Mouse (Mus musculus): Measurements from ENCODE around the gene Tmc8. TPM values are rescaled to one million over a fixed set of nuclear protein-coding genes. Genes with fewer than 3 reads are reported as not detected.

The Tmc8 gene
- under 1 TPM; 0.64 to 0.78 TPM for total RNA-seq (2021)
- long read RNA-seq, experiment 1, partial matches to known transcripts = 0 of 1 reads
- long read RNA-seq, experiment 1, other reads (novel, unspliced or antisense) = 0 of 1 reads
- long read RNA-seq, experiment 2 = 0 reads

GRCm38 (mm10) chr11:117781993-117782704 is at the start of gene Tmc8, which contains the start of gene Tmc6:
Gene Tmc8, plus strand, starts transcription at chr11:117782076.
Gene Tmc6, minus strand, starts transcription at chr11:117782198.
- DNase-seq (ENCODE audit: low spot score) = no peak

GRCm38 (mm10) chr11:117736037-117736689 is 45.7 kb upstream of the Tmc8 start:
- peak; percentile 54 for DNase-seq (ENCODE audit: low spot score)

- DNase-seq (ENCODE audit: low spot score) = no peak
These were observed 43.8 kb upstream of the Tmc8 start for GRCm38 (mm10) chr11:117738123-117738522.

- DNase-seq (ENCODE audit: low spot score) = peak; percentile 38
These were observed 40.7 kb upstream of the Tmc8 start for GRCm38 (mm10) chr11:117741128-117741527.

GRCm38 (mm10) chr11:117742243-117742642 is 39.6 kb upstream of the Tmc8 start:
- no peak for DNase-seq (ENCODE audit: low spot score)

DNA sequence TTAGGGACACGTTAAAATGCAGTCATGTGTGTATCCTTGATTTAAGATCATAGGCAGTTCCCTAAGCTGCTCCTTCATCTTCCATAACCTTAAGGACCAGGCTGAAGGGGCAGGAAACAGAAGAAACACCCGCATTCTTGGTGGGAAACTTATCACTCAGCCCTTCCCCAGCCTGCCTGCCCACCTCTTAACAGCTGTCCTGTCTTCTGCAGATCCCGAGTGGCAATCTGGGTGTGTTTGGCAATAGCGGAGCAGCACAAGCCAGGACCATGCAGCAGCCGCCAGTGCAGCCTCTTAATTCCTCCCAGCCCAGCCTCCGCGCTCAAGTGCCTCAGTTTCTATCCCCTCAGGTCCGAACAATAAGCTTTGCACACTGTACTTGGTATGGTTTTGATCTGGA is 39.2 kb upstream of the Tmc8 start:
- DNase-seq (ENCODE audit: low spot score) = no peak

- DNase-seq (ENCODE audit: low spot score) = no peak
These were observed 38.3 kb upstream of the Tmc8 start for GRCm38 (mm10) chr11:117743454-117744030.

DNA sequence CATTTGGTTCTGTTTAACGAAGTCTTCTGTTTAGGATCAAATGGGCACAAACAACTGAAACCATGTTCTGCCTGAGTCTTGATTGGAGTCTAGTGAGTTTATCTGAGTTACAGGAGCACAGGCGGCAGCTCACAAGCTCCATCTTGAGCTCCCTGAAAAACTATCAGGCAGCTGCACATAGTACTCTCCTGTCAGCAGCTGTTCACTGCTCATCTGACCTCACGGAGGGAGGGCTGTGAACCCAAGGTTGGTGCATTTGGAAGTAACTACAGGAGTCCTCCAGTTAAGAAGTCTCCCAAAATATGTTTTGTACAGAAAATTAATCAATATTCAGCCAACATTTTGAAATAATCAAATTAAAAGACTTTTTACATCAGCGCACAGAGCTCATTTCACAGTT is 33.2 kb upstream of the Tmc8 start:
- DNase-seq (ENCODE audit: low spot score) = peak; percentile 23

DNA sequence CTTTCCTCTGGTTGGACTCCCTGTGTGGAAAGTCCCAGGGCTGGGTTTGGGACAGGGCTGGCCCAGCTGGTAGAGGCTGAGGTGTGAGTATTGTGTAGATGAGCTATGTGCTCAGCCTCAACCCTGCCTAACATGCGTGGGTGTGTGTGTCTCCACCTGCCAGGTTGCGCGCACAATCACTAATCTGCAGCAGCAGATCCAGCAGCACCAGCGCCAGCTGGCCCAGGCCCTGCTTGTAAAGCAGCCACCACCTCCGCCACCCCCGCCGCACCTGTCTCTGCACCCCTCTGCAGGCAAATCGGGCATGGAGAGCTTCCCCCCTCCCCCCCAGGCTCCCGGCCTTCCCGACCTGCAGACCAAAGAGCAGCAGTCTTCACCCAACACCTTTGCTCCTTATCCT is 32.5 kb upstream of the Tmc8 start:
- DNase-seq (ENCODE audit: low spot score) = peak; percentile 40

GRCm38 (mm10) chr11:117751544-117751943 is 30.3 kb upstream of the Tmc8 start:
- no peak for DNase-seq (ENCODE audit: low spot score)

- no peak for DNase-seq (ENCODE audit: low spot score)
These were observed 26.0 kb upstream of the Tmc8 start for GRCm38 (mm10) chr11:117755891-117756290.

- DNase-seq (ENCODE audit: low spot score) = peak; percentile 64
These were observed 22.6 kb upstream of the Tmc8 start for GRCm38 (mm10) chr11:117759267-117759666.

DNA sequence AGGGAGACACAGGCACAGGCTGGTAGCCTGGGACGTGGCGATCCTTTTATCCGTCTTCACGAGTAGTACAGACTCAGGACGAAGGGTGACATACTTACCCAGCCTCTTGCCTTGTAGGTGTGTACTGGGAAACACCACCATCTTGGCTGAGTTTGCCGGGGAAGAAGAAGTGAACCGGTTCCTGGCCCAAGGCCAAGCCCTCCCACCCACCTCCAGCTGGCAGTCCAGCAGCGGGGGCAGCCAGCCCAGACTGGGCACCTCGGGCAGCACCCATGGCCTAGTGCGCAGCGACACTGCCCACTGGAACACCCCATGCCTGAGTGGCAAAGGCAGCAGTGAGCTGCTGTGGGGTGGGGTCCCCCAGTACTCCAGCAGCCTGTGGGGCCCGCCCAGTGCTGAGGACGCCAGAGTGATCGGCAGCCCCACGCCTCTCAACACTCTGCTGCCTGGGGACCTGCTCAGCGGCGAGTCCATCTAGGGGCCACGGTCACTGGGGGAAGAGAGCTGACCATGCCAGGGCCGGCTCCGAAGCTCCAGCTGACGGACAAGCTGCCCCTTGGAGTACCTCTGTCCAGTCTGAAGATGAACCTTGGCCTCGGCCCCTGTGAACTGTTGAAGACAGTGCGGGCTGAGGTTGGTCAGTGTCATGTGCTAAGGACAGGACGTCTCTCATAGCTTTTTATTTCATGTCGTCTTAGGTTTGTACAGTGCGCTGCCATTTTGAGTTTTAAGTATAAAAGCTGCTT is 21.3 kb upstream of the Tmc8 start:
- DNase-seq (ENCODE audit: low spot score) = no peak

DNA sequence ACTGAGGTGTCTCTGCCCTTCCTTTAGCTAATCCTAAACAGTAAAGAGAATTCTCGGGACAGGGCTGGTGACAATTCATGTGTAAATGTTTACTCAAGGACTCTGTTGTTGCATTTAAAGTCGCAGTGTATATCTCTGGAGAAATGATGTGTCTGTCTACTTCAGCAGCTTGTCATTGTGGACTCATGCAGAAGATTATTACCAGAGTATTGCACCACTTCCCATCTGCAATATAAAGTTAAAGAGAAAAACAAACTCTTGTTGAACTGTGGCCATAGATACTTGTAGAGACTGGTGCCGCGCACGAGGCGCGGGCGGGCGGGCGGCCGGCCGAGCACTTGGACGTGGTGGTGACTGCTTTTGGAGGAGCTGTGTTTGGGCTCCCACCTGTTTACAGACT is 20.1 kb upstream of the Tmc8 start:
- no peak for DNase-seq (ENCODE audit: low spot score)

GRCm38 (mm10) chr11:117762246-117762645 is 19.6 kb upstream of the Tmc8 start:
- DNase-seq (ENCODE audit: low spot score) = no peak

DNA sequence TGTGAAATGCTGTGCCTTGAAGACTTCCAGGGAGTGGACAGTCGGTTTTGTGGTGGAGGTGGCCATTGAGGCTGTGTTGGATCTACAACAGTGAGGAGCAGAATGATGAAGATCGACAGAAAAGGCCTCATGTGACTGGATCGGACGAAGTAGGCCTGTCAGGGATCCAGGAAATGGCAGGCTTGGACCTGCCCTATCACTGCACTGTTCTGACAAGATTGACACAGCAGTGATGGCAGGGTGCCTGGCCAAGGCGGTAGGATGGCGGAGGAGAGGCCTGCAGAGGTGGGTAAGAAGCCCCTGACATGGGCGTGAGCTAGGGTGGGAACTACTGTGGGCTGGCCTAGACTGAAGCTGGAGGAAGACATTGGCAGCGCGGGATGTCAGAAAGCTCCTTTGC is 17.6 kb upstream of the Tmc8 start:
- DNase-seq (ENCODE audit: low spot score) = no peak

- DNase-seq (ENCODE audit: low spot score) = no peak
These were observed 16.5 kb upstream of the Tmc8 start for GRCm38 (mm10) chr11:117765361-117765760.

DNA sequence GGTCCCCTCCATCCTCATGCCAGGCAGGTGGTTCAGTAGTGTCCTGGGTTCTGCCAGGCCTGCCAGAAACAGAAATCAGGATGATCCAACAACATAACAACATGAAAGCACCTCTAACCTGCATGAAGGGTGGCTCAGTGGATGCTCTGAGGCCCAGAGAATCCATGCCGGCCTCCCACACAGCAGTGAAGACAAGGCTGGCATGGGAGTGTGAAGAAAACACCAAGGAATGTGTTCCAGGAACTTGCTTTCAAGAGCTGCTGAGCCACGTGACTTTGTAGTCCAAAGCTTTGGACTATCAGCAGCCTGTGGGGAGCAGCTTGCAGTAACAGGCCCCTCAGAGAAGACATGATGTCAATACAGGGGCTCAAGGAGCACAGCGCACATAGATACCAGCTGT is 15.6 kb upstream of the Tmc8 start:
- no peak for DNase-seq (ENCODE audit: low spot score)

DNA sequence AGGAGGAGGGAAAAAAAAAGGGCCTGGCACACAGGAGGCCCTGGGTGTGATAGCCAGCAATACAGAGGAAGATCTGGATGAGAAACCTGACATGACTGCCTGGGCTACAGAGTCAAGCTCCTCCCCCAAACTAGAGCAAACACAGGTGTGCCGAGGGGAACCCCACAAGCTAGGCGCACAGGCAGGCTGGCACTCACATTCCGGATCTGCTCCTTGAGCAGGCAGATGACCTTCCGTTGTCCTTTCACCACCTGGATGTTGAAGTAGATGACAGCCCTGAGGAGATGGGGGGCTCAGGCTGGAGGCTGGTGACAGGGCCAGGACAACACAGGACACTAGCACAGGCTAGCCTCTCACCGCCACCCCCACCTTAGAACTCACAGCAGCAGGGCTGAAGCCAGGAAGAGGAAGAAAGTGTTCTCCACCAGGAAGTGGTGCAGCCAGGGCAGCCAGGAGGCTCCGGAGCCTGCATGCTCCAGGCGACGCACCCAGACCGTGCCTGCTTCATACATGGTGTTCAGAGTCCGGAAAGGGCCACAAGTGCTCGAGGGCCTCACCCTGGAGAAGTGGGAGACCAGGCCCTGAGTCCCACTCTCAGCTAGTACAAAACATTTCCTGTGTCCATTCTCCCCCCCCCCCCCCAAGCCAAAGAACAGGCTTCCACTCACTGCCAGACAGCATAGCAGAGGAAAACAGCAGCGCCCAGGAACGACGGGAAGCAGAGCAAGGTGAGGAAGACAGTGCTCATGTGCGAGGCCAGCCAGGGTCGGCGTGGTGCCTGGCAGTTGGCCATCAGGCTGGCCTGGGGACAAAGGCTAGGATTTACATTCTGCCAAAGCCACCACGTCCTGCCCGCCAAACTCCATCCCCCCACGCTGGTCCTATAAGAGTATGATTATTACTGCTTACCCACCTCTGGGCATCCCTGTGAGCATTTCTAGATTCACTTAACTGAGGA is 12.9 kb upstream of the Tmc8 start:
- DNase-seq (ENCODE audit: low spot score) = no peak

DNA sequence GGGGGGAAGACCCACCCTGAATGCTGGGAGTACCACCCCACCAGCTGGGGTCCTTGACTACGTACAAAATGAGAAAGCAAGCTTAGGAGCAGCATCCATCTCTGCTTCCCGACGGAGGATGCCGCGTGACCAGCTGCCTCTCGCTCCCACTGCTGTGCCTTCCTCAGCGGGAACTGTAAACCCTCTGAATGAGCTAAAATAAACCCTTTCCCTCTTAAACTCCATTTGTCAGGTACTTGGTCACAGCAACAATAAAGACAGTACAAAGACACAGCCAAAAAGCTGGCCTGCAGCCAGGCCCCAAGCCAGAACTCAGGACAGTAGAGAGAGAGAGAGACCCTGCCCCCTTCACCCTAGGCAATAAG is 12.2 kb upstream of the Tmc8 start:
- DNase-seq (ENCODE audit: low spot score) = no peak

- DNase-seq (ENCODE audit: low spot score) = no peak
These were observed 11.5 kb upstream of the Tmc8 start for GRCm38 (mm10) chr11:117770407-117770806.

All from gastrocnemius, adult 18-20 months (tissue).